Mouse (Mus musculus): Measurements from ENCODE around the gene Srpk2. TPM values are rescaled to one million over a fixed set of nuclear protein-coding genes. Genes with fewer than 3 reads are reported as not detected.
"Not testable (repeated sequence)": the region's sequence is repeated elsewhere in the genome, so short reads cannot be mapped to it uniquely, and the experiment has no call there.

Srpk2 gene
- polyA plus RNA-seq, 1 experiment from 2014 or later, result 36.2 TPM

GRCm38 (mm10) chr5:23658017-23658416 is 26.4 kb downstream of the Srpk2 start:
- WGBS, result 73% methylated on average over 5 of the region's 5 CpGs
- H3K4me1 ChIP-seq (replicated peaks), result no peaks in the 10 kb centered on the region
- no peaks in the 10 kb centered on the region for H3K36me3 ChIP-seq
- no peaks in the 10 kb centered on the region for H3K9me3 ChIP-seq
- H3K27ac ChIP-seq, result no peak overlapping the region
- H3K4me2 ChIP-seq (replicated peaks), result no peak overlapping the region
- no peak for ATAC-seq
- H3K27me3 ChIP-seq (replicated peaks), result no peaks in the 10 kb centered on the region
- H3K9ac ChIP-seq, result no peak overlapping the region
- no peak overlapping the region for H3K4me3 ChIP-seq (replicated peaks)

GRCm38 (mm10) chr5:23656590-23656989 is 27.8 kb downstream of the Srpk2 start:
- no peak overlapping the region for H3K4me3 ChIP-seq (replicated peaks)
- H3K9ac ChIP-seq, result no peak overlapping the region
- no peaks in the 10 kb centered on the region for H3K36me3 ChIP-seq
- no peak for ATAC-seq
- no peaks in the 10 kb centered on the region for H3K4me1 ChIP-seq (replicated peaks)
- H3K9me3 ChIP-seq, result no peaks in the 10 kb centered on the region
- 90% methylated on average over 4 of the region's 4 CpGs for WGBS
- H3K4me2 ChIP-seq (replicated peaks), result no peak overlapping the region
- H3K27ac ChIP-seq, result no peak overlapping the region
- no peaks in the 10 kb centered on the region for H3K27me3 ChIP-seq (replicated peaks)

GRCm38 (mm10) chr5:23655030-23655429 is 29.4 kb downstream of the Srpk2 start:
- no peak for ATAC-seq
- no peaks in the 10 kb centered on the region for H3K9me3 ChIP-seq
- no peak overlapping the region for H3K4me3 ChIP-seq (replicated peaks)
- H3K4me1 ChIP-seq (replicated peaks), result no peaks in the 10 kb centered on the region
- no peak overlapping the region for H3K4me2 ChIP-seq (replicated peaks)
- H3K9ac ChIP-seq, result no peak overlapping the region
- H3K27me3 ChIP-seq (replicated peaks), result no peaks in the 10 kb centered on the region
- H3K36me3 ChIP-seq, result no peaks in the 10 kb centered on the region
- no peak overlapping the region for H3K27ac ChIP-seq
- WGBS, result 63% methylated on average over 1 of the region's 1 CpGs

GRCm38 (mm10) chr5:23652326-23652725 is 32.1 kb downstream of the Srpk2 start:
- Histone ChIP-seq H3K36me3 (no peaks in the 10 kb centered on the region), H3K4me2 (replicated peaks) (no peak overlapping the region), H3K27ac (no peak overlapping the region), H3K27me3 (replicated peaks) (no peaks in the 10 kb centered on the region), H3K9me3 (no peaks in the 10 kb centered on the region), H3K9ac (no peak overlapping the region), H3K4me1 (replicated peaks) (no peaks in the 10 kb centered on the region), H3K4me3 (replicated peaks) (no peak overlapping the region)
- ATAC-seq, result no peak
- 67% methylated on average over 7 of the region's 7 CpGs for WGBS

- Histone ChIP-seq H3K27me3 (replicated peaks) (no peaks in the 10 kb centered on the region), H3K4me1 (replicated peaks) (no peaks in the 10 kb centered on the region), H3K27ac (no peak overlapping the region), H3K4me3 (replicated peaks) (no peak overlapping the region), H3K9me3 (no peaks in the 10 kb centered on the region), H3K4me2 (replicated peaks) (no peak overlapping the region), H3K9ac (no peak overlapping the region), H3K36me3 (no peaks in the 10 kb centered on the region)
- no peak for ATAC-seq
- WGBS, result 86% methylated on average over 3 of the region's 3 CpGs
These were observed 32.6 kb downstream of the Srpk2 start for GRCm38 (mm10) chr5:23651786-23652185.

- Histone ChIP-seq H3K9ac (no peak overlapping the region), H3K4me3 (replicated peaks) (no peak overlapping the region), H3K27me3 (replicated peaks) (no peaks in the 10 kb centered on the region), H3K27ac (no peak overlapping the region), H3K4me1 (replicated peaks) (no peaks in the 10 kb centered on the region), H3K36me3 (no peaks in the 10 kb centered on the region), H3K4me2 (replicated peaks) (no peak overlapping the region), H3K9me3 (no peaks in the 10 kb centered on the region)
- 79% methylated on average over 3 of the region's 3 CpGs for WGBS
- no peak for ATAC-seq
These were observed 33.9 kb downstream of the Srpk2 start for GRCm38 (mm10) chr5:23650504-23650903.

GRCm38 (mm10) chr5:23649246-23649645 is 35.2 kb downstream of the Srpk2 start:
- Histone ChIP-seq H3K27ac (no peak overlapping the region), H3K9me3 (no peaks in the 10 kb centered on the region), H3K27me3 (replicated peaks) (no peaks in the 10 kb centered on the region), H3K4me1 (replicated peaks) (no peaks in the 10 kb centered on the region), H3K36me3 (no peaks in the 10 kb centered on the region), H3K9ac (no peak overlapping the region), H3K4me3 (replicated peaks) (no peak overlapping the region), H3K4me2 (replicated peaks) (no peak overlapping the region)
- ATAC-seq, result no peak
- WGBS, result 94% methylated on average over 2 of the region's 2 CpGs

- no peaks in the 10 kb centered on the region for H3K27me3 ChIP-seq (replicated peaks)
- 70% methylated on average over 3 of the region's 3 CpGs for WGBS
- no peak overlapping the region for H3K9ac ChIP-seq
- no peak for ATAC-seq
- H3K4me1 ChIP-seq (replicated peaks), result no peaks in the 10 kb centered on the region
- H3K4me3 ChIP-seq (replicated peaks), result no peak overlapping the region
- H3K36me3 ChIP-seq, result no peaks in the 10 kb centered on the region
- no peak overlapping the region for H3K4me2 ChIP-seq (replicated peaks)
- no peaks in the 10 kb centered on the region for H3K9me3 ChIP-seq
- no peak overlapping the region for H3K27ac ChIP-seq
These were observed 38.7 kb downstream of the Srpk2 start for GRCm38 (mm10) chr5:23645671-23646070.

GRCm38 (mm10) chr5:23639193-23639592 is 45.2 kb downstream of the Srpk2 start:
- ATAC-seq; H3K4me3 ChIP-seq (replicated peaks); H3K27ac ChIP-seq; H3K9ac ChIP-seq; H3K4me2 ChIP-seq (replicated peaks); H3K4me1 ChIP-seq (replicated peaks); H3K36me3 ChIP-seq; H3K27me3 ChIP-seq (replicated peaks); H3K9me3 ChIP-seq: not testable (repeated sequence)

GRCm38 (mm10) chr5:23638023-23638422 is 46.4 kb downstream of the Srpk2 start:
- H3K4me2 ChIP-seq (replicated peaks), result no peak overlapping the region
- no peak overlapping the region for H3K4me3 ChIP-seq (replicated peaks)
- no peak for ATAC-seq
- H3K36me3 ChIP-seq, result no peaks in the 10 kb centered on the region
- no peak overlapping the region for H3K9ac ChIP-seq
- H3K4me1 ChIP-seq (replicated peaks), result no peaks in the 10 kb centered on the region
- WGBS, result 75% methylated on average over 4 of the region's 4 CpGs
- H3K27ac ChIP-seq, result no peak overlapping the region
- H3K9me3 ChIP-seq, result no peaks in the 10 kb centered on the region
- no peaks in the 10 kb centered on the region for H3K27me3 ChIP-seq (replicated peaks)

- Histone ChIP-seq H3K36me3 (no peaks in the 10 kb centered on the region), H3K27me3 (replicated peaks) (no peaks in the 10 kb centered on the region), H3K4me1 (replicated peaks) (no peaks in the 10 kb centered on the region), H3K4me2 (replicated peaks) (no peak overlapping the region), H3K9ac (no peak overlapping the region), H3K4me3 (replicated peaks) (no peak overlapping the region), H3K9me3 (no peaks in the 10 kb centered on the region), H3K27ac (no peak overlapping the region)
- no peak for ATAC-seq
- WGBS, result 90% methylated on average over 8 of the region's 8 CpGs
These were observed 47.1 kb downstream of the Srpk2 start for GRCm38 (mm10) chr5:23637337-23637736.

GRCm38 (mm10) chr5:23631490-23631889 is 52.9 kb downstream of the Srpk2 start:
- no peak overlapping the region for H3K9ac ChIP-seq

GRCm38 (mm10) chr5:23627221-23627620 is 57.2 kb downstream of the Srpk2 start:
- Histone ChIP-seq H3K9me3 (no peaks in the 10 kb centered on the region), H3K9ac (no peak overlapping the region), H3K4me3 (replicated peaks) (no peak overlapping the region), H3K4me1 (replicated peaks) (no peaks in the 10 kb centered on the region; the same call in 1 of the 2 replicates), H3K36me3 (no peaks in the 10 kb centered on the region), H3K27ac (no peak overlapping the region), H3K4me2 (replicated peaks) (no peak overlapping the region), H3K27me3 (replicated peaks) (no peaks in the 10 kb centered on the region)
- WGBS, result 78% methylated on average over 5 of the region's 5 CpGs
- ATAC-seq, result no peak

More at GRCm38 (mm10) chr5:23631490-23631889, 52.9 kb downstream of the Srpk2 start:
- H3K27ac ChIP-seq, result no peak overlapping the region
- ATAC-seq, result no peak
- no peaks in the 10 kb centered on the region; the same call in 1 of the 2 replicates for H3K4me1 ChIP-seq (replicated peaks)
- H3K4me2 ChIP-seq (replicated peaks), result no peak overlapping the region
- WGBS, result 35% methylated on average over 1 of the region's 1 CpGs
- no peaks in the 10 kb centered on the region for H3K9me3 ChIP-seq
- no peak overlapping the region for H3K4me3 ChIP-seq (replicated peaks)
- no peaks in the 10 kb centered on the region for H3K36me3 ChIP-seq
- no peaks in the 10 kb centered on the region for H3K27me3 ChIP-seq (replicated peaks)

All from intestine, embryonic 15.5 days (tissue).